Mouse (Mus musculus) liver, postnatal 0 days (tissue): ENCODE results near the gene St6galnac3.

ENCODE experiments used
- CTCF ChIP-seq: sonication (generic); IDR thresholded peaks from 2 replicates; pipeline ENCODE4 v1.5.1; 2016; ENCODE audit warnings: antibody characterized with exemption, low read depth
- EP300 ChIP-seq: IDR thresholded peaks from 2 replicates; pipeline ENCODE4 v1.6.1; 2016; ENCODE audit warnings: antibody characterized with exemption, low read depth, mild to moderate bottlenecking

DNA sequence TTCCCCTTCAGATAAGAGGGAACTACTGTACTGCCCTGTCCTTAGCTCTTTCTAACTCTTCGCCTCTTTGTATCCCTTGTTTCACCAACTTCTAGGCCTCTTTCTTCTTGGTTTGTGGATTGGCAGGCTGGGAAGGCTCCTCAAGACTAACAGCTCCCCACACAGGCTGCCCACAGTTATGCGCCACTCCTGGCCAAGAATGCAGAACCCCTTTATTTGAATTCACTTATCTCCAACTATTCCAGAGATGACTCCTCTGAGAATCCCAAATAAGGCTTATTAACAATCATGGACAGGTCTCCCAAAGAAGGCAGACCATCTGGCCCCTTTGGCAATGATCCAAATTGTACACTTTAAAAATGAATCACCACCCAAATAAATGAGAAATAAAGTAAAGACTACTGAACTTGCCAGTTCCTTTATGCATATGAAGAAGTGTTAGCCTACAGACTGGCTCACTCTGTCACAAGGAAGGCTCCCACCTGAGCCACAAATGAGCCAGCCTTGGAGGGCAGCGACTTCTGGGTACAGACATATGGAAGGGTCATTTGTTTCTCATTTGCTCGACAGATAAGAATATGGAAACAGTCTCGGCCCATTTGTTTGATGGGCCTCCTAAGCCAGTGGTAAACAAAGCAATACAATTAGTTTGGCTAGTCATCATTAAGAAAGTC is 390.7 kb downstream of the St6galnac3 start:
- TF ChIP-seq CTCF (no peak), EP300 (no peak)
